Mouse (Mus musculus): ENCODE results near the gene Lrrc73. TPM values are rescaled to one million over a fixed set of nuclear protein-coding genes. Genes with fewer than 3 reads are reported as not detected.

The Lrrc73 gene
- total and polyA plus RNA-seq, 2 experiments from 2014 or later = 36.1 to 51.5 TPM

DNA sequence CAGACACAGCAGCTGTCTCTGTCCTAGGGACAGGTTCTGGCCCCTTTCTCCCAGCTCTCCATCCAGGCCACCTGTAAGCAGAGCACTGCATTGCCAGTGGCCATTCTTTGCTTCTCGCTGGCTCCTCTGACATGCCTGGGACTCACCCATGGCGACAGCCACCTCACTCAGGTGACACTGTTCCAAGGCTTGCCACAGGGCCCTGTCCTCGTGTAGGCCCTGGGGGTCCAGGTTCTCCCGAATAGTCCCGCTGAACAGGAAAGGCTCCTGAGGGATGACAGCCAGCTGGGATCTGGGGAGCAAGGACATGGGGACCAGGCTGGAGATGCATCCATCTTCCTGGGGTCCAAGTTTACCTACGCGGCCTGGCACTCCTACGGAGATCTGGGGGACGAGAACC, 50.9 kb downstream of the Lrrc73 start:
- H3K4me2 ChIP-seq (ENCODE audit: low read depth) = no peak overlapping the region
- H3K36me3 ChIP-seq (ENCODE audit: insufficient read depth) = peaks cover 26% of the 10 kb centered on the region; the same call in 1 of the 2 replicates
- ATAC-seq = no peak
- H3K27me3 ChIP-seq (ENCODE audit: insufficient read depth, low read length) = no peaks in the 10 kb centered on the region
- no peak overlapping the region for H3K27ac ChIP-seq (ENCODE audit: low read depth, low read length)
- no peaks in the 10 kb centered on the region for H3K4me1 ChIP-seq (ENCODE audit: insufficient read depth)
- DNase-seq = no peak
- H3K9ac ChIP-seq = no peak overlapping the region
- TF ChIP-seq CTCF (IDR thresholded peaks at IDR 0.05; ENCODE audit: low read depth) = no peak
- no peaks in the 10 kb centered on the region for H3K9me3 ChIP-seq (ENCODE audit: low read length)
- no peak overlapping the region for H3K4me3 ChIP-seq (ENCODE audit: low read depth, low read length)
- whole genome bisulfite sequencing = 93% methylated on average over 9 of the region's 9 CpGs

MicroRNAs encoded within 50 kb of the gene (microRNA counts, 519-probe panel; counts per million panel counts)
- microRNA mmu-miR-693-3p (not detected), microRNA mmu-miR-693-5p (not detected)

Small RNA genes lying within 50 kb of the gene (microRNA-seq; reads per million reads assigned to microRNA genes)
- 0 to 0.12 reads per million in 2 experiments for gene Mir693

Other genes with a start within 250 kb of the Lrrc73 start
- gene Vegfa, start 221.2 kb upstream of the Lrrc73 start, total RNA-seq (2014; rRNA removed) = 70.7 and 96.5 TPM in 2 replicates
- 2.0 and 2.3 TPM in 2 replicates for gene Vegfa, start 221.2 kb upstream of the Lrrc73 start, polyA plus RNA-seq (2015; fragmentation: Nextera tagmentation; extraction: Ambion mirVana)
- gene Mrps18a, start 142.5 kb upstream of the Lrrc73 start, total RNA-seq (2014; rRNA removed) = 72.9 and 79.4 TPM in 2 replicates
- gene Mrps18a, start 142.5 kb upstream of the Lrrc73 start, polyA plus RNA-seq (2015; fragmentation: Nextera tagmentation; extraction: Ambion mirVana) = 171 and 176 TPM in 2 replicates
- 63.7 and 94.6 TPM in 2 replicates for gene Rsph9, start 109.3 kb upstream of the Lrrc73 start, total RNA-seq (2014; rRNA removed)
- 87.0 and 101 TPM in 2 replicates for gene Rsph9, start 109.3 kb upstream of the Lrrc73 start, polyA plus RNA-seq (2015; fragmentation: Nextera tagmentation; extraction: Ambion mirVana)
- gene Mad2l1bp, start 100.0 kb upstream of the Lrrc73 start, total RNA-seq (2014; rRNA removed) = 11.6 and 14.1 TPM in 2 replicates
- 21.7 and 24.6 TPM in 2 replicates for gene Mad2l1bp, start 100.0 kb upstream of the Lrrc73 start, polyA plus RNA-seq (2015; fragmentation: Nextera tagmentation; extraction: Ambion mirVana)
- 79.0 and 91.8 TPM in 2 replicates for gene Gtpbp2, start 92.5 kb upstream of the Lrrc73 start, total RNA-seq (2014; rRNA removed)
- 14.8 and 19.8 TPM in 2 replicates for gene Gtpbp2, start 92.5 kb upstream of the Lrrc73 start, polyA plus RNA-seq (2015; fragmentation: Nextera tagmentation; extraction: Ambion mirVana)
- gene Polh, start 50.9 kb upstream of the Lrrc73 start, total RNA-seq (2014; rRNA removed) = 9.6 and 11.7 TPM in 2 replicates
- 3.1 and 4.7 TPM in 2 replicates for gene Polh, start 50.9 kb upstream of the Lrrc73 start, polyA plus RNA-seq (2015; fragmentation: Nextera tagmentation; extraction: Ambion mirVana)
- 52.6 and 61.5 TPM in 2 replicates for gene Xpo5, start 50.7 kb upstream of the Lrrc73 start, total RNA-seq (2014; rRNA removed)
- 18.1 and 23.2 TPM in 2 replicates for gene Xpo5, start 50.7 kb upstream of the Lrrc73 start, polyA plus RNA-seq (2015; fragmentation: Nextera tagmentation; extraction: Ambion mirVana)
- 51.1 and 82.9 TPM in 2 replicates for gene Polr1c, start 5.5 kb upstream of the Lrrc73 start, total RNA-seq (2014; rRNA removed)
- 57.6 and 59.6 TPM in 2 replicates for gene Polr1c, start 5.5 kb upstream of the Lrrc73 start, polyA plus RNA-seq (2015; fragmentation: Nextera tagmentation; extraction: Ambion mirVana)
- gene Yipf3, start 5.5 kb upstream of the Lrrc73 start, total RNA-seq (2014; rRNA removed) = 15.8 and 16.1 TPM in 2 replicates
- 64.8 and 74.2 TPM in 2 replicates for gene Yipf3, start 5.5 kb upstream of the Lrrc73 start, polyA plus RNA-seq (2015; fragmentation: Nextera tagmentation; extraction: Ambion mirVana)
- gene Tjap1, start 29.5 kb downstream of the Lrrc73 start, total RNA-seq (2014; rRNA removed) = 25.6 and 36.9 TPM in 2 replicates
- gene Tjap1, start 29.5 kb downstream of the Lrrc73 start, polyA plus RNA-seq (2015; fragmentation: Nextera tagmentation; extraction: Ambion mirVana) = 15.8 and 17.6 TPM in 2 replicates
- gene Dlk2, start 43.9 kb downstream of the Lrrc73 start, total RNA-seq (2014; rRNA removed) = 49.9 and 61.3 TPM in 2 replicates
- 16.3 and 16.8 TPM in 2 replicates for gene Dlk2, start 43.9 kb downstream of the Lrrc73 start, polyA plus RNA-seq (2015; fragmentation: Nextera tagmentation; extraction: Ambion mirVana)
- gene Abcc10, start 74.8 kb downstream of the Lrrc73 start, total RNA-seq (2014; rRNA removed) = 6.5 and 8.3 TPM in 2 replicates
- gene Abcc10, start 74.8 kb downstream of the Lrrc73 start, polyA plus RNA-seq (2015; fragmentation: Nextera tagmentation; extraction: Ambion mirVana) = 3.7 and 5.0 TPM in 2 replicates
- gene Zfp318, start 130.2 kb downstream of the Lrrc73 start, total RNA-seq (2014; rRNA removed) = 26.1 and 28.3 TPM in 2 replicates
- 11.2 and 17.6 TPM in 2 replicates for gene Zfp318, start 130.2 kb downstream of the Lrrc73 start, polyA plus RNA-seq (2015; fragmentation: Nextera tagmentation; extraction: Ambion mirVana)
- 0.52 and 1.1 TPM in 2 replicates for gene Crip3, start 175.4 kb downstream of the Lrrc73 start, total RNA-seq (2014; rRNA removed)
- gene Crip3, start 175.4 kb downstream of the Lrrc73 start, polyA plus RNA-seq (2015; fragmentation: Nextera tagmentation; extraction: Ambion mirVana) = 2.8 and 4.3 TPM in 2 replicates
- 0.24 TPM in 1 of 2 replicates, not detected in the other for gene Slc22a7, start 184.9 kb downstream of the Lrrc73 start, total RNA-seq (2014; rRNA removed)
- 0.11 and 0.13 TPM in 2 replicates for gene Slc22a7, start 184.9 kb downstream of the Lrrc73 start, polyA plus RNA-seq (2015; fragmentation: Nextera tagmentation; extraction: Ambion mirVana)
- 32.3 and 36.5 TPM in 2 replicates for gene Ttbk1, start 234.1 kb downstream of the Lrrc73 start, total RNA-seq (2014; rRNA removed)
- 4.2 and 5.6 TPM in 2 replicates for gene Ttbk1, start 234.1 kb downstream of the Lrrc73 start, polyA plus RNA-seq (2015; fragmentation: Nextera tagmentation; extraction: Ambion mirVana)
- 5.9 and 6.1 TPM in 2 replicates for gene Dnph1, start 243.2 kb downstream of the Lrrc73 start, total RNA-seq (2014; rRNA removed)
- 14.9 and 16.1 TPM in 2 replicates for gene Dnph1, start 243.2 kb downstream of the Lrrc73 start, polyA plus RNA-seq (2015; fragmentation: Nextera tagmentation; extraction: Ambion mirVana)